Mouse (Mus musculus) liver, embryonic 11.5 days (tissue): Measurements from ENCODE around the gene Mprip. TPM values are rescaled to one million over a fixed set of nuclear protein-coding genes. Genes with fewer than 3 reads are reported as not detected.
"Not testable (repeated sequence)": the region's sequence is repeated elsewhere in the genome, so short reads cannot be mapped to it uniquely, and the experiment has no call there.

Experiments used
- ATAC-seq: fragments of 200-750 bp; cut with Nextera tagmentation; replicated peaks from 2 replicates; pipeline ENCODE4 v1.8.0; 2017; ENCODE audit warnings: moderate number of reproducible peaks, mild to moderate bottlenecking, moderate TSS enrichment, moderate library complexity; ENCODE audit not compliant: low FRiP score
- DNase-seq: peaks from one replicate; pipeline ENCODE4 v3.0.0-alpha.2; 2017; ENCODE audit warnings: low spot score
- H3K27ac ChIP-seq: fragments of 300-500 bp; sonication (generic); 2 replicates; pipeline ENCODE4 v1.5.1; 2014; ENCODE audit warnings: mild to moderate bottlenecking, low read depth, low read length, control low read depth
- H3K27me3 ChIP-seq: fragments of 300-500 bp; sonication (generic); replicated peaks from 2 replicates; pipeline ENCODE4 v1.6.1; 2014; ENCODE audit warnings: low read length, mixed read lengths; ENCODE audit not compliant: control insufficient read depth, insufficient read depth
- H3K36me3 ChIP-seq: fragments of 300-500 bp; sonication (generic); 2 replicates; pipeline ENCODE4 v1.6.1; 2014; ENCODE audit warnings: mild to moderate bottlenecking, low read length, moderate library complexity, mixed read lengths; ENCODE audit not compliant: control insufficient read depth, insufficient read depth
- H3K4me1 ChIP-seq: fragments of 300-500 bp; sonication (generic); replicated peaks from 2 replicates; pipeline ENCODE4 v1.6.1; 2014; ENCODE audit warnings: low read length, mixed read lengths; ENCODE audit not compliant: control insufficient read depth, insufficient read depth
- H3K4me2 ChIP-seq: fragments of 300-500 bp; sonication (generic); 2 replicates; pipeline ENCODE4 v1.6.1; 2014; ENCODE audit warnings: mild to moderate bottlenecking, control low read depth, moderate library complexity
- H3K4me3 ChIP-seq: fragments of 300-500 bp; sonication (generic); 2 replicates; pipeline ENCODE4 v1.5.1; 2014; ENCODE audit warnings: low read depth, low read length, control low read depth
- H3K9ac ChIP-seq: fragments of 300-500 bp; sonication (generic); 2 replicates; pipeline ENCODE4 v1.6.1; 2014; ENCODE audit warnings: low read depth, low read length, control low read depth
- H3K9me3 ChIP-seq: fragments of 300-500 bp; sonication (generic); 2 replicates; pipeline ENCODE4 v1.6.1; 2016; ENCODE audit warnings: low read length, inconsistent platforms, mixed read lengths; ENCODE audit not compliant: control insufficient read depth
- WGBS: fragments of 180-500 bp; shearing (Covaris S2); extraction: QIAGEN DNeasy Blood & Tissue Kit; methylation state at CpG from one replicate; pipeline ENCODE4 v1.1.7; 2014; 5-methylcytosine and 5-hydroxymethylcytosine counted together
- polyA plus RNA-seq: library from polyadenylated mRNA; unstranded; fragments of >200 nt; fragmentation: Nextera tagmentation; extraction: Ambion mirVana; gene quantifications from 2 replicates; pipeline ENCODE4 v1.2.1, GENCODE M21; 2014

Gene Mprip
- polyA plus RNA-seq, 1 experiment from 2014 or later, result 46.7 TPM

DNA sequence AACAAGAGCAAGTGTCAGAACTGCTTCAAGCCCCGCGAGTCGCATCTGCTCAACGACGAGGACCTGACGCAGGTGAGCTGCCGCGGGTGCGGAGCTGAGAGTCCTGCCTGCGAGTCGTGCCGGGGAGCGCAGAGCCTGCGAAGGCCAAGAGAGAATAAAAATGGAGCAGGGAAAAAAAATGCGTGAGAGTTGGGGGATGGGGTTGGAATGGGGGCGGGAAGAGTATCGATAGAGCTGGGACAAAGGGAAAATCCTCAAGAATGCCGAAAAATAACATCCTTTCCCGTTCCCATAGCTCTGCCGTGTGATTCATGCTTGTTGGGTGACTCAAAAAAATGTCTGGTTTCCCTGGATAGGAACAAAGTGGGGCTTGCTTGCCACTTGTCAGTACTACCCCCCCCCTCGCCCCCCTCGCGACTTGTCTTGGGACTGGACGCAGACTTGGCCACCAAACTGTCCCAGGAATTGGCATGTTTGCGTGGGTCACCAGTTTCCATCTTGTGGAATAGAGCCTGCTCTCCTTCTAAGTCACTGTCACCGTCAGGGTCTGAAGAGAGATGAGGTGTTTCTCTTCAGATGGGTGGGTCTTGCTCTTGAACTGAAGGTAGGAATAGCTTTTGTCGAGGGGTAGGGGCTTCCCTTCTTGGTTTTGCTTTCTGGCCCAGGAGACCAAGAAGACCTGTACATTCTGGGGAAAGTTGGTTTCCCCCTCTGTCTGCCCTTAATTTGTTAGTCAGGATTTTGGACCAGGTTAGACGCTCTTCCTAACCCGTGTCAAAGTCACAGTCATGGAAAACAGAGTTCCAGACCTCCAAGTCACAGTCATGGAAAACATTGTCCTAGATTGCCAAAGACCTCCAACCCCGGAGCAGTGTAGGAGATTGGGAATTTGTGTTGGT lies 2.0 kb downstream of the Mprip start:
- Histone ChIP-seq H3K4me1 (peaks cover 26% of the 10 kb centered on the region), H3K27ac (peak overlapping the region; percentile 74), H3K4me3 (peak overlapping the region; percentile 80), H3K27me3 (peaks cover 2% of the 10 kb centered on the region; the same call in 1 of the 2 replicates), H3K36me3 (no peaks in the 10 kb centered on the region), H3K4me2 (peak overlapping the region; percentile 86), H3K9me3 (no peaks in the 10 kb centered on the region), H3K9ac (peak overlapping the region; percentile 80)
- peak; percentile 6; the same call in 1 of the 2 replicates for ATAC-seq
- WGBS, result 4% methylated on average over 30 of the region's 30 CpGs
- DNase-seq, result no peak

DNA sequence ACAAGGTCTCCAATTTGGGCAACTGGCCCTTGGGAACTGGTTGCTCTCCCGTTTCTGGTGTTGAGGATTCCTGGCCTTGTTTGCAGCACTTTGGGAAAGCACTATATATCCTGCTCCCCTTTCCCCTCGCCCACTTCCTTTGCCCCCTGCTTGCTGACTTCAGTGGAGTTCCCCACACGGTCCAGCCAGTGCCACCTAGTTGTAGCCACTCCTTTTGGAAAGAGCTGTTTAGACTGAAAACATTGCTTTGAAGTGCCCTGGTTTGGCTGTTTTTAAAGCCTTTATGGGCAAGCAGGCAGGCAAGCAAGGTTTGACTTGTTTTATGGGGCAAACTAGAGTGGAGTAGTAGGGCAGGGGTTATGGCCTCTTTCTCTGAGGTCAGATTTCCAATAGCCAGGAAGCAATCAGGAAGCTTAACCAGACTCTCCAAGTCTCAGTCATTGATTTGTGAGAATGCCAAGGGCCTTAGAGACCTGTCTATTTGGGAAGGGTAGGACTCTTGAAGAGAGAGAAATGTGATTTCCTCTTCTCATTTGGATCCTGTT lies 2.7 kb downstream of the Mprip start:
- H3K9ac ChIP-seq, result peak overlapping the region; percentile 80; the same call in 1 of the 2 replicates
- DNase-seq, result no peak

GRCm38 (mm10) chr11:59664818-59665217 lies 3.7 kb downstream of the Mprip start:
- Histone ChIP-seq H3K4me2 (peak overlapping the region; percentile 86; the same call in 1 of the 2 replicates), H3K4me3 (no peak overlapping the region), H3K27me3 (peaks cover 2% of the 10 kb centered on the region; the same call in 1 of the 2 replicates), H3K9me3 (no peaks in the 10 kb centered on the region), H3K9ac (no peak overlapping the region), H3K4me1 (peaks cover 31% of the 10 kb centered on the region), H3K36me3 (no peaks in the 10 kb centered on the region), H3K27ac (no peak overlapping the region)
- ATAC-seq (no peak), DNase-seq (no peak)
- WGBS, result 32% methylated on average over 3 of the region's 3 CpGs

More for the DNA sequence above, 2.7 kb downstream of the Mprip start:
- peaks cover 26% of the 10 kb centered on the region for H3K4me1 ChIP-seq
- H3K9me3 ChIP-seq, result no peaks in the 10 kb centered on the region
- no peaks in the 10 kb centered on the region for H3K36me3 ChIP-seq
- peak overlapping the region; percentile 86 for H3K4me2 ChIP-seq
- no peak overlapping the region for H3K27ac ChIP-seq
- peak overlapping the region; percentile 80 for H3K4me3 ChIP-seq
- no peak for ATAC-seq
- 32% methylated on average over 3 of the region's 3 CpGs for WGBS
- H3K27me3 ChIP-seq, result peaks cover 2% of the 10 kb centered on the region; the same call in 1 of the 2 replicates

DNA sequence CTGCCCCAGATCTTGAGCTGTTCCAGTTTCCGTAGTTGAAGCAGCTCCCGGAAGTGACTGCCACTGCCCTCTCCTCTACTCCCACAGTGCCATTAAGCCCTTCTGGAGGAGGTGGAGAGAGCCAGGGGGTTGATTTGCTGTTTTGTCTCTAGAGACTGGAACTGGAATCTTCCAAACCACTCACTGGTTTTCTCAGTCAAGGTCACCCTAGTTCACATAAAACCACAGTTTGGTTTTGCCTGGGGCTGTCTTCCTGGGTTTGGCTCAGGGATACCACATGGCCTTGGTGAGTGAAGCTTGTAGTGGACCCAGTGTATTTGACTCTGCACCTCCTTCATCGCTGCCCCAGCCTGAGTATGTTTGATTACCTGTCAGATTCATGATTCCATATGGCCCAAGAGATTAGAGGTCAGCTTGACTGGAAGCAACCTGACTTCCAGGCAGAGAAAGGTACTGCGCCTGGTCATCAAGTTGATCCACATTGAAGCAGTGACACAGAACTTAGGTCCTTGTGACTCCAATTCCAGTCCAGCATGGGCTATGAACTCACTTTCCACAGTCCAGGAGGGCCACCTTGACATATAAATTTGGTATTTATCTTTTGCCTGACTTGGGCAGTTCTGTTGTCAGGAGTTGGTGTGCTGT lies 10.1 kb downstream of the Mprip start:
- Histone ChIP-seq H3K4me3 (no peak overlapping the region), H3K36me3 (no peaks in the 10 kb centered on the region), H3K9ac (no peak overlapping the region), H3K9me3 (no peaks in the 10 kb centered on the region), H3K27ac (no peak overlapping the region), H3K4me1 (peaks cover 32% of the 10 kb centered on the region), H3K4me2 (no peak overlapping the region), H3K27me3 (no peaks in the 10 kb centered on the region)
- WGBS, result 68% methylated on average over 4 of the region's 4 CpGs
- ATAC-seq, result no peak
- no peak for DNase-seq

DNA sequence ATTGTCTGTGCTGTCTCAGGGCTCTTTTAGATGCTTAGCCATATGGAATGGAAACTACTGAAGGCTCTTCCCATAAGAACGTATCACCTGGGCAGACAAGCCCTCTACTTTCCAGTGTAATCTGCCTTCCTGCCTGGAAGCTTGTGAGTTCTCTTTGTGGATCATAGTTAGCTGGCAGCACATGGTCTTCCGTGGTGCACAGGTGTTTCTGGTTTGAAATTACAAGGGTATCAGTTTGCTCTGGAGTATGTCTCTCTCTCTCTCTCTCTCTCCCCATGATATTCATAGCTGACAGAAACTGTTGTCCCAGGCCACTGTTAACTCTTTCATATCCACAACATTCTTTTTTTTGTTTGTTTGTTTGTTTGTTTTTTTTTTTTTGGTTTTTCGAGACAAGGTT lies 12.9 kb downstream of the Mprip start:
- DNase-seq (no peak), ATAC-seq (no peak)
- no peak overlapping the region for H3K9ac ChIP-seq
- no peaks in the 10 kb centered on the region for H3K36me3 ChIP-seq
- WGBS, result 87% methylated on average over 3 of the region's 3 CpGs
- H3K4me3 ChIP-seq, result no peak overlapping the region
- H3K27ac ChIP-seq, result no peak overlapping the region
- H3K27me3 ChIP-seq, result no peaks in the 10 kb centered on the region
- H3K9me3 ChIP-seq, result no peaks in the 10 kb centered on the region
- H3K4me2 ChIP-seq, result no peak overlapping the region
- H3K4me1 ChIP-seq, result peaks cover 40% of the 10 kb centered on the region

DNA sequence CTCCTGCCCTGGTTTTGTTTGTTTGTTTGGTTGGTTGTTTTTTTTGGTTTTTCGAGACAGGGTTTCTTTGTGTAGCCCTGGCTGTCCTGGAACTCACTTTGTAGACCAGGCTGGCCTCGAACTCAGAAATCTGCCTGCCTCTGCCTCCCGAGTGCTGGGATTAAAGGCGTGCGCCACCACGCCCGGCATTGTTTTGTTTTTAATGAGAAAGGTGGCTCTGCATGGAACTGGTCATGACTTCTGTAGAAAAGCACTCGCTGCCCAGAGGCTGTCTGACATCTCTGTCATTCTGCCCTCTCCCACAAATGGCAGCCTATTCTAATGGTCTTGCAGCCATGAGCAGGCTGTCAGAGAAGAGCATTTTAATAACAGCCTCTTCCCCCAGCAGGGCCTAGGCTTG lies 13.6 kb downstream of the Mprip start:
- not testable (repeated sequence) for H3K27me3 ChIP-seq, H3K36me3 ChIP-seq, ATAC-seq, H3K4me3 ChIP-seq, H3K27ac ChIP-seq, H3K4me2 ChIP-seq, H3K9me3 ChIP-seq, H3K9ac ChIP-seq, DNase-seq
- WGBS, result 93% methylated on average over 8 of the region's 8 CpGs
- peaks cover 38% of the 10 kb centered on the region for H3K4me1 ChIP-seq

GRCm38 (mm10) chr11:59677767-59678166 lies 16.7 kb downstream of the Mprip start:
- 84% methylated on average over 2 of the region's 2 CpGs for WGBS
- DNase-seq, result no peak
- H3K4me1 ChIP-seq, result peaks cover 18% of the 10 kb centered on the region

GRCm38 (mm10) chr11:59678693-59679092 lies 17.6 kb downstream of the Mprip start:
- ATAC-seq (peak; percentile 81), DNase-seq (no peak)

More at GRCm38 (mm10) chr11:59677767-59678166, 16.7 kb downstream of the Mprip start:
- Histone ChIP-seq H3K4me2 (no peak overlapping the region), H3K36me3 (peaks cover 4% of the 10 kb centered on the region; the same call in 1 of the 2 replicates), H3K4me3 (no peak overlapping the region), H3K27me3 (no peaks in the 10 kb centered on the region), H3K9ac (no peak overlapping the region), H3K27ac (no peak overlapping the region), H3K9me3 (no peaks in the 10 kb centered on the region)
- ATAC-seq, result no peak

More at GRCm38 (mm10) chr11:59678693-59679092, 17.6 kb downstream of the Mprip start:
- Histone ChIP-seq H3K9ac (no peak overlapping the region), H3K4me2 (no peak overlapping the region), H3K9me3 (no peaks in the 10 kb centered on the region), H3K27me3 (no peaks in the 10 kb centered on the region), H3K4me1 (peaks cover 11% of the 10 kb centered on the region), H3K27ac (no peak overlapping the region), H3K36me3 (peaks cover 4% of the 10 kb centered on the region; the same call in 1 of the 2 replicates), H3K4me3 (no peak overlapping the region)
- 71% methylated on average over 2 of the region's 2 CpGs for WGBS
